Mouse (Mus musculus) intestine, embryonic 14.5 days (tissue): ENCODE data around the gene Ralgds. TPM values are rescaled to one million over a fixed set of nuclear protein-coding genes. Genes with fewer than 3 reads are reported as not detected.

Experiments used
- polyA plus RNA-seq: library from polyadenylated mRNA; unstranded; fragments of >200 nt; fragmentation: Nextera tagmentation; extraction: Ambion mirVana; gene quantifications from 2 replicates; pipeline ENCODE4 v1.2.1, GENCODE M21; 2014

The Ralgds gene
- polyA plus RNA-seq, 1 experiment from 2014 or later: 40.6 TPM

Other genes starting within 250 kb of the Ralgds start
- 4.5 and 5.2 TPM in 2 replicates for gene Ppp1r26, start 66.3 kb upstream of the Ralgds start, polyA plus RNA-seq
- 0.28 TPM in 1 of 2 replicates, not detected in the other for gene 1700007K13Rik, start 46.8 kb upstream of the Ralgds start, polyA plus RNA-seq
- gene Mrps2, start 45.1 kb upstream of the Ralgds start, polyA plus RNA-seq: 64.4 and 69.1 TPM in 2 replicates
- 4.7 and 5.2 TPM in 2 replicates for gene Gbgt1, start 16.2 kb upstream of the Ralgds start, polyA plus RNA-seq
- 6.4 and 15.5 TPM in 2 replicates for gene Gm10134, start 7.0 kb upstream of the Ralgds start, polyA plus RNA-seq
- gene Cel, start 50.3 kb downstream of the Ralgds start, polyA plus RNA-seq: 67.3 TPM in 1 of 2 replicates, not detected in the other
- gene Gtf3c5, start 70.6 kb downstream of the Ralgds start, polyA plus RNA-seq: 30.4 and 30.5 TPM in 2 replicates
- gene Gfi1b, start 108.9 kb downstream of the Ralgds start, polyA plus RNA-seq: 0.27 TPM in 1 of 2 replicates, not detected in the other
- 17.2 and 19.4 TPM in 2 replicates for gene Tsc1, start 128.1 kb downstream of the Ralgds start, polyA plus RNA-seq
- gene Spaca9, start 186.6 kb downstream of the Ralgds start, polyA plus RNA-seq: 1.3 and 1.6 TPM in 2 replicates
- gene Ak8, start 187.0 kb downstream of the Ralgds start, polyA plus RNA-seq: 0.19 and 1.3 TPM in 2 replicates